Mouse (Mus musculus) CH12.LX (cell line): ENCODE results near the gene Gpr108. TPM values are rescaled to one million over a fixed set of nuclear protein-coding genes. Genes with fewer than 3 reads are reported as not detected.

ENCODE experiments used
- DNase-seq: peaks from one replicate; pipeline ENCODE4 v3.0.0-alpha.2; 2013; ENCODE audit errors: extremely low read depth
- H3K27ac ChIP-seq: 2 replicates; pipeline ENCODE4 v1.5.1; 2012; ENCODE audit warnings: low read depth, mild to moderate bottlenecking, control low read depth, moderate library complexity; ENCODE audit not compliant: insufficient read depth
- H3K27me3 ChIP-seq: replicated peaks from 2 replicates; pipeline ENCODE3; 2012; ENCODE audit warnings: inconsistent platforms
- H3K36me3 ChIP-seq, 2 experiments: replicated peaks in 1 of 2; 2 replicates each; pipeline versions ENCODE3 to v1.6.1; 2012; ENCODE audit warnings: inconsistent platforms in 1 of 2, low read length in 1 of 2, mild to moderate bottlenecking in 1 of 2, mixed read lengths in 1 of 2, moderate library complexity in 1 of 2; ENCODE audit not compliant: control insufficient read depth in 1 of 2, insufficient read depth in 1 of 2
- H3K4me1 ChIP-seq, 2 experiments: 2 replicates each; pipeline ENCODE4 v1.6.1; 2012; ENCODE audit warnings: inconsistent platforms in 1 of 2, moderate library complexity in 1 of 2; ENCODE audit not compliant: insufficient read depth in 2 of 2, control insufficient read depth in 1 of 2
- H3K4me2 ChIP-seq: 2 replicates; pipeline ENCODE4 v1.6.1; 2012; ENCODE audit warnings: low read depth, mild to moderate bottlenecking, control low read depth; ENCODE audit not compliant: poor library complexity, insufficient read depth, severe bottlenecking
- H3K4me3 ChIP-seq, 3 experiments: fragments of 150-350 bp in 1 of 3; sonication (generic) in 1 of 3; replicated peaks in 1 of 3; 2 replicates each; pipeline versions ENCODE3 to v1.5.1; 2011 to 2012; ENCODE audit warnings: low read depth in 2 of 3, low read length in 2 of 3, mild to moderate bottlenecking in 2 of 3, moderate library complexity in 2 of 3, control low read depth in 1 of 3, improper control_type of control experiment in 1 of 3, inconsistent platforms in 1 of 3, mixed read lengths in 1 of 3; ENCODE audit not compliant: poor library complexity in 1 of 3
- H3K79me2 ChIP-seq: replicated peaks from 2 replicates; pipeline ENCODE4 v1.6.1; 2012; ENCODE audit warnings: mild to moderate bottlenecking, moderate library complexity; ENCODE audit not compliant: control insufficient read depth, poor library complexity, insufficient read depth, severe bottlenecking; ENCODE audit errors: extremely low read depth
- H3K9ac ChIP-seq: 2 replicates; pipeline ENCODE4 v1.6.1; 2012; ENCODE audit warnings: low read depth, mild to moderate bottlenecking, control low read depth, moderate library complexity; ENCODE audit not compliant: insufficient read depth
- H3K9me3 ChIP-seq: replicated peaks from 2 replicates; pipeline ENCODE3; 2012; ENCODE audit warnings: low read length, inconsistent platforms, mixed read lengths
- CHD1 ChIP-seq: IDR thresholded peaks from 2 replicates; pipeline ENCODE4 v1.6.1; 2012; ENCODE audit warnings: low read depth, low read length, improper control_type of control experiment, inconsistent platforms
- E2F4 ChIP-seq: IDR thresholded peaks from 2 replicates; pipeline ENCODE4 v1.6.1; 2011; ENCODE audit warnings: low read depth, low read length, improper control_type of control experiment; ENCODE audit not compliant: insufficient replicate concordance
- EP300 ChIP-seq: IDR thresholded peaks from 2 replicates; pipeline ENCODE4 v1.6.1; 2011; ENCODE audit warnings: low read length, improper control_type of control experiment
- GABPA ChIP-seq: IDR thresholded peaks from 2 replicates; pipeline ENCODE4 v1.6.1; 2012; ENCODE audit warnings: low read depth, low read length, improper control_type of control experiment, inconsistent platforms; ENCODE audit not compliant: insufficient replicate concordance
- JUND ChIP-seq: conservative IDR thresholded peaks from 2 replicates; pipeline ENCODE4 v1.6.1; 2011; ENCODE audit warnings: low read depth, low read length, improper control_type of control experiment
- KAT2A ChIP-seq: IDR thresholded peaks from 2 replicates; pipeline ENCODE4 v1.6.1; 2012; ENCODE audit warnings: low read length, improper control_type of control experiment, inconsistent platforms; ENCODE audit not compliant: insufficient replicate concordance
- MAFK ChIP-seq: IDR thresholded peaks from 2 replicates; pipeline ENCODE4 v1.6.1; 2011; ENCODE audit warnings: low read length, improper control_type of control experiment; ENCODE audit not compliant: insufficient replicate concordance
- MAZ ChIP-seq: IDR thresholded peaks from 2 replicates; pipeline ENCODE4 v1.6.1; 2012; ENCODE audit warnings: low read depth, mild to moderate bottlenecking, inconsistent platforms, low read length, improper control_type of control experiment, moderate library complexity
- MEF2A ChIP-seq: IDR thresholded peaks from 2 replicates; pipeline ENCODE4 v1.6.1; 2014; ENCODE audit warnings: low read depth, mild to moderate bottlenecking, inconsistent platforms, low read length, improper control_type of control experiment, borderline replicate concordance
- MXI1 ChIP-seq: IDR thresholded peaks from 2 replicates; pipeline ENCODE4 v1.6.1; 2011; ENCODE audit warnings: mild to moderate bottlenecking, low read depth, low read length, improper control_type of control experiment
- MYC ChIP-seq: IDR thresholded peaks from 2 replicates; pipeline ENCODE4 v1.6.1; 2011; ENCODE audit warnings: low read depth, mild to moderate bottlenecking, improper control_type of control experiment, low read length
- NELFE ChIP-seq: IDR thresholded peaks from 2 replicates; pipeline ENCODE4 v1.6.1; 2011; ENCODE audit warnings: low read depth, low read length, improper control_type of control experiment
- PAX5 ChIP-seq: IDR thresholded peaks from 2 replicates; pipeline ENCODE4 v1.6.1; 2012; ENCODE audit warnings: low read length, inconsistent platforms, mixed read lengths
- POLR2AphosphoS2 ChIP-seq: IDR thresholded peaks from 2 replicates; pipeline ENCODE4 v1.6.1; 2011; ENCODE audit warnings: low read depth, low read length, improper control_type of control experiment
- RCOR1 ChIP-seq: conservative IDR thresholded peaks from 2 replicates; pipeline ENCODE4 v1.6.1; 2012; ENCODE audit warnings: low read depth, mild to moderate bottlenecking, inconsistent platforms, low read length, improper control_type of control experiment
- SIN3A ChIP-seq: IDR thresholded peaks from 2 replicates; pipeline ENCODE4 v1.6.1; 2012; ENCODE audit warnings: low read length, improper control_type of control experiment, inconsistent platforms
- SMC3 ChIP-seq: IDR thresholded peaks from 2 replicates; pipeline ENCODE4 v1.6.1; 2011; ENCODE audit warnings: low read depth, low read length, improper control_type of control experiment
- TBP ChIP-seq: conservative IDR thresholded peaks from 2 replicates; pipeline ENCODE4 v1.6.1; 2011; ENCODE audit warnings: low read depth, low read length, improper control_type of control experiment
- TCF12 ChIP-seq: IDR thresholded peaks from 2 replicates; pipeline ENCODE4 v1.6.1; 2014; ENCODE audit warnings: low read depth, mild to moderate bottlenecking, inconsistent platforms, low read length, improper control_type of control experiment
- USF1 ChIP-seq: IDR thresholded peaks from 2 replicates; pipeline ENCODE4 v1.6.1; 2014; ENCODE audit warnings: low read depth, mild to moderate bottlenecking, inconsistent platforms, low read length, improper control_type of control experiment
- USF2 ChIP-seq: conservative IDR thresholded peaks from 2 replicates; pipeline ENCODE4 v1.6.1; 2011; ENCODE audit warnings: low read depth, low read length, improper control_type of control experiment
- ZMIZ1 ChIP-seq: IDR thresholded peaks from 2 replicates; pipeline ENCODE4 v1.6.1; 2012; ENCODE audit warnings: low read depth, mild to moderate bottlenecking, inconsistent platforms, low read length, improper control_type of control experiment
- dilution Hi-C: fragments of 300-500 bp; cut with MboI; formaldehyde crosslinking; loops from 2 replicates; pipeline ENCODE4 v1.14.3; 2020; ENCODE audit warnings: low sequenced_read_pairs; ENCODE audit not compliant: extremely low pct_unique_long_range_greater_than_20kb, extremely low pct_ligation_motif_present
- in situ Hi-C: fragments of 300-500 bp; cut with MboI; formaldehyde crosslinking; loops from 3 replicates; pipeline ENCODE4 v1.14.3; 2019; ENCODE audit warnings: low sequenced_read_pairs, low pct_ligation_motif_present, low pct_unique_long_range_greater_than_20kb, mixed read lengths
- polyA plus RNA-seq: library from polyadenylated mRNA; unstranded; fragments of >175 nt; gene quantifications from 2 replicates; pipeline ENCODE4 v1.2.1, GENCODE M21; 2012; ENCODE audit warnings: low read depth; ENCODE audit not compliant: insufficient read length
- total RNA-seq, 2 experiments: library from RNA; depleted of rRNA; stranded (reverse); fragments of 300-350 nt in 1 of 2; fragments of >200 nt in 1 of 2; gene quantifications; 2 replicates each; pipeline ENCODE4 v1.2.3; 2012 to 2014

The Gpr108 gene
- total and polyA plus RNA-seq, 3 experiments = 20.2 to 32.0 (median 25.0) TPM

DNA sequence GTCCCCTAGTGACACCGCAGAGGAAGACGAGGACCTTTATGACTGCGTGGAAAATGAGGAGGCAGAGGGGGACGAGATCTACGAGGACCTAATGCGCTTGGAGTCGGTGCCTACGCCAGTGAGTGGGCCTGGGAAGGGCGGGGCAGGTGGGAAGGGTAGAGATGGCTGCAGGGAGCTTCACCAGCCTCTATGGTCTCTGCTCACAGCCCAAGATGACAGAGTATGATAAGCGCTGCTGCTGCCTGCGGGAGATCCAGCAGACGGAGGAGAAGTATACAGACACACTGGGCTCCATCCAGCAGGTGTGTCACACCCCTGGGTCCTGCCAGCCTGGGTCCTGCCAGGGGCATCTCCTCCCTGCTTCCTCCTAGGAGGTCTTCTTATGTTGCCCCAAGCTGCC, 48.8 kb upstream of the Gpr108 start:
- Histone ChIP-seq H3K9me3 (no peaks in the 10 kb centered on the region), H3K4me1 (peaks cover 14 to 21% of the 10 kb centered on the region in 2 experiments), H3K36me3 (peaks cover 70 to 94% of the 10 kb centered on the region in 2 experiments), H3K4me3 (no peak overlapping the region), H3K27ac (no peak overlapping the region), H3K27me3 (no peaks in the 10 kb centered on the region), H3K9ac (no peak overlapping the region), H3K4me2 (no peak overlapping the region), H3K79me2 (peaks cover 39% of the 10 kb centered on the region)
- dilution Hi-C loops = no loop called here
- in situ Hi-C loops = no loop called here
- no peak for TF ChIP-seq MAFK
- no peak for TF ChIP-seq GABPA
- TF ChIP-seq SIN3A = no peak
- no peak for TF ChIP-seq RCOR1
- TF ChIP-seq JUND = no peak
- TF ChIP-seq MAZ = no peak
- TF ChIP-seq PAX5 = no peak
- no peak for TF ChIP-seq EP300
- no peak for TF ChIP-seq USF2
- no peak for TF ChIP-seq TCF12
- no peak for TF ChIP-seq E2F4
- TF ChIP-seq TBP = no peak
- no peak for DNase-seq

DNA sequence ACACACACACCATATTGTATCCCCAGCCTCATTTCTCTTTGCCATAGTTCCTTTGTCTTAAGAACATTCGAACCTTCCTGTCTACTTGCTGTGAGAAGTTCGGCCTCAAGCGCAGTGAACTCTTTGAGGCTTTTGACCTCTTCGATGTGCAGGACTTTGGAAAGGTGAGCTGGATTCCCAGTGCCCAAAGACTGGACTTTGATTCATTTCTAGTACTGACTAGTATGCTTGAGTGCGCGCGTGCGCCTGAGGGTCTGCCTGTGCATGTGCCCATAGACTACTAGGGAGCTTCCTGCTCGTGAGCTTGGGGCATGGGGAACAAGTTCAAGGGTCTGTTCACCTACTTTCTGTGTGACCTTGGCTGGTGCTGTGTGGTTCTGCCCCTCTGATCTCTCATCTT, 47.7 kb upstream of the Gpr108 start:
- no peak for TF ChIP-seq MYC
- TF ChIP-seq POLR2AphosphoS2 = no peak
- TF ChIP-seq SIN3A = no peak
- no peak for TF ChIP-seq ZMIZ1
- no peak for TF ChIP-seq MEF2A
- TF ChIP-seq USF1 = no peak
- no peak for TF ChIP-seq SMC3
- TF ChIP-seq JUND = no peak
- TF ChIP-seq RCOR1 = no peak
- TF ChIP-seq MAZ = no peak
- TF ChIP-seq CHD1 = no peak
- no peak for TF ChIP-seq NELFE
- TF ChIP-seq MAFK = no peak
- no peak for TF ChIP-seq KAT2A
- TF ChIP-seq MXI1 = no peak
- TF ChIP-seq USF2 = no peak
- TF ChIP-seq, all 38 proteins: peak for 0
- no peaks in the 10 kb centered on the region for H3K27me3 ChIP-seq
- no peak overlapping the region for H3K27ac ChIP-seq
- peaks cover 21 to 32% of the 10 kb centered on the region in 2 experiments for H3K4me1 ChIP-seq
- no peak overlapping the region for H3K4me2 ChIP-seq
- in situ Hi-C loops = no loop called here
- peaks cover 59 to 90% of the 10 kb centered on the region in 2 experiments for H3K36me3 ChIP-seq
- H3K9me3 ChIP-seq = no peaks in the 10 kb centered on the region
- no peak for DNase-seq
- dilution Hi-C loops = no loop called here
- no peak overlapping the region for H3K9ac ChIP-seq
- peaks cover 50% of the 10 kb centered on the region for H3K79me2 ChIP-seq
- no peak overlapping the region for H3K4me3 ChIP-seq
